Mouse (Mus musculus) embryonic facial prominence, embryonic 12.5 days (tissue): Measurements from ENCODE around the gene Gzmc. TPM values are rescaled to one million over a fixed set of nuclear protein-coding genes. Genes with fewer than 3 reads are reported as not detected.

Source experiments
- ATAC-seq: fragments of 200-750 bp; cut with Nextera tagmentation; 2 replicates; pipeline ENCODE4 v1.8.0; 2017; ENCODE audit not compliant: insufficient number of reproducible peaks, insufficient read depth, low FRiP score, low TSS enrichment
- H3K27ac ChIP-seq: fragments of 300-500 bp; sonication (generic); 2 replicates; pipeline ENCODE4 v1.5.1; 2016; ENCODE audit warnings: mild to moderate bottlenecking
- H3K27me3 ChIP-seq: fragments of 300-500 bp; sonication (generic); 2 replicates; pipeline ENCODE4 v1.6.1; 2016; ENCODE audit warnings: mild to moderate bottlenecking, moderate library complexity
- H3K36me3 ChIP-seq: fragments of 300-500 bp; sonication (generic); 2 replicates; pipeline ENCODE4 v1.6.1; 2016; ENCODE audit warnings: mild to moderate bottlenecking
- H3K4me1 ChIP-seq: fragments of 300-500 bp; sonication (generic); 2 replicates; pipeline ENCODE4 v1.6.1; 2016
- H3K4me2 ChIP-seq: fragments of 300-500 bp; sonication (generic); replicated peaks from 2 replicates; pipeline ENCODE4 v1.6.1; 2016; ENCODE audit warnings: mild to moderate bottlenecking, moderate library complexity
- H3K4me3 ChIP-seq: fragments of 300-500 bp; sonication (generic); 2 replicates; pipeline ENCODE4 v1.5.1; 2016; ENCODE audit warnings: mild to moderate bottlenecking
- H3K9ac ChIP-seq: fragments of 300-500 bp; sonication (generic); 2 replicates; pipeline ENCODE4 v1.6.1; 2016; ENCODE audit warnings: mild to moderate bottlenecking, moderate library complexity
- H3K9me3 ChIP-seq: fragments of 300-500 bp; sonication (generic); 2 replicates; pipeline ENCODE4 v1.6.1; 2016; ENCODE audit warnings: mild to moderate bottlenecking, moderate library complexity
- WGBS: fragments of 180-500 bp; shearing (Covaris S2); methylation state at CpG from one replicate; pipeline ENCODE4 v1.1.7; 2016; 5-methylcytosine and 5-hydroxymethylcytosine counted together
- polyA plus RNA-seq: library from polyadenylated mRNA; unstranded; fragments of >200 nt; fragmentation: Nextera tagmentation; extraction: Ambion mirVana; gene quantifications from 2 replicates; pipeline ENCODE4 v1.2.1, GENCODE M21; 2016

Gene Gzmc
- polyA plus RNA-seq, 1 experiment from 2014 or later = not detected

- no peak for ATAC-seq
- no peak overlapping the region for H3K4me2 ChIP-seq
Observed at GRCm38 (mm10) chr14:56186521-56186920, 47.9 kb downstream of the Gzmc start.

More at GRCm38 (mm10) chr14:56186521-56186920, 47.9 kb downstream of the Gzmc start:
- no peaks in the 10 kb centered on the region for H3K4me1 ChIP-seq
- H3K9me3 ChIP-seq = no peaks in the 10 kb centered on the region
- no peak overlapping the region for H3K9ac ChIP-seq
- WGBS = 77% methylated on average over 5 of the region's 5 CpGs
- H3K4me3 ChIP-seq = no peak overlapping the region
- H3K27me3 ChIP-seq = no peaks in the 10 kb centered on the region
- H3K36me3 ChIP-seq = no peaks in the 10 kb centered on the region
- no peak overlapping the region for H3K27ac ChIP-seq

Other genes starting within 250 kb of the Gzmc start
- gene Mcpt1, start 216.7 kb downstream of the Gzmc start, polyA plus RNA-seq = not detected in 2 replicates
- gene Mcpt9, start 204.2 kb downstream of the Gzmc start, polyA plus RNA-seq = not detected in 2 replicates
- gene Mcpt2, start 192.6 kb downstream of the Gzmc start, polyA plus RNA-seq = not detected in 2 replicates
- not detected in 2 replicates for gene Mcpt4, start 172.3 kb downstream of the Gzmc start, polyA plus RNA-seq
- not detected in 2 replicates for gene Mcpt8, start 149.4 kb downstream of the Gzmc start, polyA plus RNA-seq
- not detected in 2 replicates for gene Ctsg, start 132.1 kb downstream of the Gzmc start, polyA plus RNA-seq
- not detected in 2 replicates for gene Gzme, start 114.0 kb downstream of the Gzmc start, polyA plus RNA-seq
- gene Gzmd, start 102.0 kb downstream of the Gzmc start, polyA plus RNA-seq = not detected in 2 replicates
- gene Gzmg, start 75.1 kb downstream of the Gzmc start, polyA plus RNA-seq = not detected in 2 replicates
- gene Gzmn, start 60.1 kb downstream of the Gzmc start, polyA plus RNA-seq = not detected in 2 replicates
- not detected in 2 replicates for gene Gzmf, start 23.2 kb downstream of the Gzmc start, polyA plus RNA-seq
- gene Gzmb, start 27.6 kb upstream of the Gzmc start, polyA plus RNA-seq = 0.22 TPM in 1 of 2 replicates, not detected in the other
- gene Atp12a, start 130.4 kb upstream of the Gzmc start, polyA plus RNA-seq = 0.15 TPM in 1 of 2 replicates, not detected in the other
- gene Rnf17, start 167.9 kb upstream of the Gzmc start, polyA plus RNA-seq = 1.5 and 2.5 TPM in 2 replicates